Mouse (Mus musculus) hindbrain, postnatal 0 days (tissue): ENCODE measurements around the gene Sirt7. TPM values are rescaled to one million over a fixed set of nuclear protein-coding genes. Genes with fewer than 3 reads are reported as not detected.
"Not testable (repeated sequence)": the region's sequence is repeated elsewhere in the genome, so short reads cannot be mapped to it uniquely, and the experiment has no call there.

Source experiments
- ATAC-seq: fragments of 200-750 bp; cut with Nextera tagmentation; 2 replicates; pipeline ENCODE4 v1.8.0; 2017; ENCODE audit warnings: mild to moderate bottlenecking, moderate TSS enrichment, moderate library complexity
- DNase-seq: peaks from one replicate; pipeline ENCODE4 v3.0.0-alpha.2; 2015; ENCODE audit warnings: low spot score
- H3K27ac ChIP-seq: fragments of 300-500 bp; sonication (generic); 2 replicates; pipeline ENCODE4 v1.5.1; 2014; ENCODE audit warnings: mild to moderate bottlenecking
- H3K27me3 ChIP-seq: fragments of 300-500 bp; sonication (generic); 2 replicates; pipeline ENCODE4 v1.6.1; 2014; ENCODE audit warnings: low read length, mixed read lengths; ENCODE audit not compliant: insufficient read depth
- H3K36me3 ChIP-seq: fragments of 300-500 bp; sonication (generic); 2 replicates; pipeline ENCODE4 v1.6.1; 2014; ENCODE audit warnings: low read length, mixed read lengths; ENCODE audit not compliant: insufficient read depth
- H3K4me1 ChIP-seq: fragments of 300-500 bp; sonication (generic); 2 replicates; pipeline ENCODE4 v1.6.1; 2014; ENCODE audit warnings: antibody characterized with exemption, low read length, mixed read lengths; ENCODE audit not compliant: insufficient read depth
- H3K4me2 ChIP-seq: fragments of 300-500 bp; sonication (generic); 2 replicates; pipeline ENCODE4 v1.6.1; 2014; ENCODE audit warnings: low read depth, mild to moderate bottlenecking, low read length, moderate library complexity, mixed read lengths
- H3K4me3 ChIP-seq: fragments of 300-500 bp; sonication (generic); 2 replicates; pipeline ENCODE4 v1.5.1; 2014; ENCODE audit warnings: low read length
- H3K9ac ChIP-seq: fragments of 300-500 bp; sonication (generic); replicated peaks from 2 replicates; pipeline ENCODE4 v1.6.1; 2014; ENCODE audit warnings: mild to moderate bottlenecking, low read length, moderate library complexity, mixed read lengths
- H3K9me3 ChIP-seq: fragments of 300-500 bp; sonication (generic); 2 replicates; pipeline ENCODE4 v1.6.1; 2016; ENCODE audit warnings: low read length, mixed read lengths
- CTCF ChIP-seq: IDR thresholded peaks from 2 replicates; pipeline ENCODE4 v1.5.1; 2016; ENCODE audit warnings: antibody characterized with exemption, control low read depth, low read depth
- WGBS: fragments of 180-500 bp; shearing (Covaris S2); extraction: QIAGEN DNeasy Blood & Tissue Kit; methylation state at CpG from one replicate; pipeline ENCODE4 v1.1.7; 2014; 5-methylcytosine and 5-hydroxymethylcytosine counted together
- polyA plus RNA-seq: library from polyadenylated mRNA; unstranded; fragments of >200 nt; fragmentation: Nextera tagmentation; extraction: Ambion mirVana; gene quantifications from 2 replicates; pipeline ENCODE4 v1.2.1, GENCODE M21; 2015
- total RNA-seq: library from RNA; depleted of rRNA; stranded (reverse); fragments of >200 nt; gene quantifications from 2 replicates; pipeline ENCODE4 v1.2.3, GENCODE M21; 2014

The Sirt7 gene
- total and polyA plus RNA-seq, 2 experiments from 2014 or later, result 32.3 to 32.8 TPM

GRCm38 (mm10) chr11:120583937-120584336 is 41.1 kb downstream of the Sirt7 start:
- Histone ChIP-seq H3K4me1 (peaks cover 15% of the 10 kb centered on the region), H3K4me3 (no peak overlapping the region), H3K9me3 (no peaks in the 10 kb centered on the region), H3K9ac (no peak overlapping the region), H3K27me3 (no peaks in the 10 kb centered on the region), H3K36me3 (peaks cover 25% of the 10 kb centered on the region), H3K27ac (no peak overlapping the region), H3K4me2 (no peak overlapping the region)
- peak; percentile 12; the same call in 1 of the 2 replicates for TF ChIP-seq CTCF
- no peak for ATAC-seq
- WGBS, result 91% methylated on average over 1 of the region's 1 CpGs
- DNase-seq, result no peak

- Histone ChIP-seq H3K4me1 (peaks cover 15% of the 10 kb centered on the region), H3K36me3 (peaks cover 28% of the 10 kb centered on the region), H3K27ac (peak overlapping the region; percentile 97; the same call in 1 of the 2 replicates)
- WGBS, result 93% methylated on average over 2 of the region's 2 CpGs
- ATAC-seq, H3K27me3 ChIP-seq, H3K4me2 ChIP-seq, H3K4me3 ChIP-seq, H3K9ac ChIP-seq, DNase-seq, H3K9me3 ChIP-seq: not testable (repeated sequence)
Measured at GRCm38 (mm10) chr11:120582982-120583293, 42.1 kb downstream of the Sirt7 start.

- 69% methylated on average over 8 of the region's 8 CpGs for WGBS
- DNase-seq (peak; percentile 41), ATAC-seq (no peak)
- peak overlapping the region; percentile 99 for H3K4me2 ChIP-seq
- H3K36me3 ChIP-seq, result peaks cover 34% of the 10 kb centered on the region
- no peaks in the 10 kb centered on the region for H3K9me3 ChIP-seq
- peak overlapping the region; percentile 97 for H3K27ac ChIP-seq
- peaks cover 15% of the 10 kb centered on the region for H3K4me1 ChIP-seq
- TF ChIP-seq CTCF, result peak; percentile 57
- H3K9ac ChIP-seq, result peak overlapping the region; percentile 97; the same call in 1 of the 2 replicates
- no peaks in the 10 kb centered on the region for H3K27me3 ChIP-seq
- H3K4me3 ChIP-seq, result peak overlapping the region; percentile 89
Measured at GRCm38 (mm10) chr11:120582268-120582981, 42.6 kb downstream of the Sirt7 start.

- Histone ChIP-seq H3K4me1 (peaks cover 15% of the 10 kb centered on the region), H3K27ac (peak within 1 kb of the TSS; percentile 97), H3K4me3 (peak within 1 kb of the TSS; percentile 89), H3K27me3 (no peaks in the 10 kb centered on the region), H3K9ac (peak within 1 kb of the TSS; percentile 97), H3K4me2 (peak within 1 kb of the TSS; percentile 99), H3K36me3 (peaks cover 34% of the 10 kb centered on the region), H3K9me3 (no peaks in the 10 kb centered on the region)
- ATAC-seq (peak; percentile 78), DNase-seq (peak; percentile 96)
- 4% methylated on average over 74 of the region's 75 CpGs for WGBS
- TF ChIP-seq CTCF, result no peak; the same call in 1 of the 2 replicates
Measured at GRCm38 (mm10) chr11:120581490-120582267, 43.4 kb downstream of the Sirt7 start, which contains the start of gene Arhgdia. Gene Arhgdia (minus strand): TSS chr11:120581624.

GRCm38 (mm10) chr11:120580871-120581331 is 44.1 kb downstream of the Sirt7 start:
- Histone ChIP-seq H3K9me3 (no peaks in the 10 kb centered on the region), H3K9ac (peak overlapping the region; percentile 97), H3K36me3 (peaks cover 30% of the 10 kb centered on the region), H3K4me1 (peaks cover 15% of the 10 kb centered on the region), H3K4me3 (peak overlapping the region; percentile 89), H3K4me2 (peak overlapping the region; percentile 99), H3K27ac (peak overlapping the region; percentile 97), H3K27me3 (no peaks in the 10 kb centered on the region)
- peak; percentile 49 for DNase-seq
- under 1% methylated on average over 28 of the region's 44 CpGs for WGBS
- ATAC-seq, result peak; percentile 33; the same call in 1 of the 2 replicates
- TF ChIP-seq CTCF, result no peak

GRCm38 (mm10) chr11:120580190-120580589 is 44.9 kb downstream of the Sirt7 start:
- DNase-seq (no peak), ATAC-seq (no peak)
- Histone ChIP-seq H3K27ac (peak overlapping the region; percentile 97), H3K27me3 (no peaks in the 10 kb centered on the region), H3K9me3 (no peaks in the 10 kb centered on the region), H3K9ac (peak overlapping the region; percentile 97), H3K36me3 (peaks cover 26% of the 10 kb centered on the region), H3K4me1 (peaks cover 15% of the 10 kb centered on the region), H3K4me2 (peak overlapping the region; percentile 99), H3K4me3 (peak overlapping the region; percentile 89)
- WGBS, result 54% methylated on average over 7 of the region's 7 CpGs
- TF ChIP-seq CTCF, result no peak
